ENCODE assay signal across 18 mouse cellular contexts in genomic region chr12:72674079-72674797, GRCm38 (mm10). TPM values are rescaled to one million over a fixed set of nuclear protein-coding genes. Genes with fewer than 3 reads are reported as not detected.
DNase-seq lines count a peak whose midpoint lies in the region; ATAC-seq and TF ChIP-seq lines count a peak whose summit lies in the region.
"Had no signal": no experiment of that assay in that cellular context is flagged by ENCODE, and none has a peak within 500 bp of the region (broad histone marks: within the 10 kb centered on the region; RNA-seq: fewer than 3 reads in every experiment).

No protein-coding gene starts in this region.

- TF ChIP-seq CTCF in liver, adult 2 months (IDR thresholded peaks at IDR 0.05; ENCODE audit: low read depth, low read length): no peak

- ATAC-seq in embryonic facial prominence, embryonic 15.5 days (ENCODE audit: insufficient number of reproducible peaks, low FRiP score, low TSS enrichment, low read depth): peak; percentile 39; the same call in 1 of the 2 replicates
- ATAC-seq in megakaryocyte, adult 5-6 weeks (ENCODE audit: poor library complexity, severe bottlenecking): peak; percentile 53

- 57% methylated on average over 7 of the region's 7 CpGs for WGBS in liver, adult 2 months
- WGBS in embryonic facial prominence, embryonic 15.5 days: 60% methylated on average over 7 of the region's 7 CpGs

- peak; percentile 42 for DNase-seq in liver, adult 2 months (ENCODE audit: extremely low read depth, low read depth, low spot score)
- no peak for DNase-seq in liver
- peak; percentile 71 to 83 for DNase-seq in lung, adult 18-20 months
- DNase-seq in urinary bladder, postnatal 14 days (ENCODE audit: low spot score): no peak
- no peak for DNase-seq in yolk sac, embryonic 10.5 days (ENCODE audit: low spot score)
- no peak for DNase-seq in spleen, adult 18-20 months
- DNase-seq: kidney, adult 9 months had no signal

- TF ChIP-seq POLR2A in liver, adult 2 months (IDR thresholded peaks at IDR 0.05; ENCODE audit: extremely low read depth, insufficient read depth, low read length): no peak

- H3K27me3 ChIP-seq in liver, adult 2 months (ENCODE audit: control insufficient read depth, insufficient read depth, low read length): no peaks in the 10 kb centered on the region
- no peaks in the 10 kb centered on the region for H3K27me3 ChIP-seq in embryonic facial prominence, embryonic 15.5 days
- H3K27me3 ChIP-seq: hindbrain, embryonic 13.5 days; midbrain, embryonic 12.5 days; neural tube, embryonic 12.5 days had no signal

- H3K9me3 ChIP-seq in embryonic facial prominence, embryonic 15.5 days (replicated peaks): no peaks in the 10 kb centered on the region
- H3K9me3 ChIP-seq: hindbrain, embryonic 13.5 days; midbrain, embryonic 12.5 days; neural tube, embryonic 12.5 days had no signal

- H3K36me3 ChIP-seq in liver, adult 2 months (ENCODE audit: control insufficient read depth, insufficient read depth, low read length): no peaks in the 10 kb centered on the region
- H3K36me3 ChIP-seq in embryonic facial prominence, embryonic 15.5 days: no peaks in the 10 kb centered on the region
- H3K36me3 ChIP-seq: hindbrain, embryonic 13.5 days; midbrain, embryonic 12.5 days; neural tube, embryonic 12.5 days had no signal

- no peaks in the 10 kb centered on the region for H3K79me2 ChIP-seq in liver, adult 2 months (ENCODE audit: control insufficient read depth, insufficient read depth, low read length)

- no peak overlapping the region for H3K4me3 ChIP-seq in liver, adult 2 months (ENCODE audit: insufficient read depth, low read depth, low read length)
- H3K4me3 ChIP-seq in embryonic facial prominence, embryonic 15.5 days (replicated peaks): no peak overlapping the region
- H3K4me3 ChIP-seq: erythroblast, embryonic 14.5 days; hindbrain, embryonic 13.5 days; layer of hippocampus, adult 2 months; midbrain, embryonic 12.5 days; neural tube, embryonic 12.5 days had no signal

- no peak overlapping the region for H3K27ac ChIP-seq in liver, adult 2 months (replicated peaks; ENCODE audit: insufficient read depth, low read depth, low read length)
- H3K27ac ChIP-seq in embryonic facial prominence, embryonic 15.5 days (replicated peaks): no peak overlapping the region
- H3K27ac ChIP-seq: hindbrain, embryonic 13.5 days; layer of hippocampus, adult 2 months; midbrain, embryonic 12.5 days; neural tube, embryonic 12.5 days had no signal

- H3K9ac ChIP-seq in liver, adult 2 months (ENCODE audit: low read depth, low read length): no peak overlapping the region
- H3K9ac ChIP-seq in embryonic facial prominence, embryonic 15.5 days: no peak overlapping the region
- H3K9ac ChIP-seq: hindbrain, embryonic 13.5 days; midbrain, embryonic 12.5 days; neural tube, embryonic 12.5 days had no signal

- H3K4me1 ChIP-seq in liver, adult 2 months (ENCODE audit: control insufficient read depth, insufficient read depth, low read length): no peaks in the 10 kb centered on the region
- peaks cover 8% of the 10 kb centered on the region; the same call in 1 of the 2 replicates for H3K4me1 ChIP-seq in embryonic facial prominence, embryonic 15.5 days
- H3K4me1 ChIP-seq: hindbrain, embryonic 13.5 days; midbrain, embryonic 12.5 days; neural tube, embryonic 12.5 days had no signal

- no peak overlapping the region for H3K4me2 ChIP-seq in embryonic facial prominence, embryonic 15.5 days (replicated peaks)
- H3K4me2 ChIP-seq: hindbrain, embryonic 13.5 days; liver, embryonic 11.5 days; midbrain, embryonic 12.5 days; neural tube, embryonic 12.5 days had no signal

RNA-seq across cellular contexts. Expression of gene Dhrs7, which starts 9.5 kb away (rescaled TPM):
- total RNA-seq in liver, adult 2 months (2014; rRNA removed): 58.5 and 70.3 TPM in 2 replicates
- polyA plus RNA-seq in liver, adult 2 months (2012; rRNA removed): 37.2 and 41.8 TPM in 2 replicates
- polyA plus RNA-seq in embryonic facial prominence, embryonic 15.5 days (2015; fragmentation: Nextera tagmentation; extraction: Ambion mirVana): 47.2 and 50.4 TPM in 2 replicates
- total RNA-seq in megakaryocyte, adult 5-6 weeks (2015): 97.7 and 99.7 TPM in 2 replicates
- 167 and 179 TPM in 2 replicates for total RNA-seq in megakaryocyte, adult 5-6 weeks (2017)
- polyA plus RNA-seq: erythroblast, embryonic 14.5 days had no signal

RNA-seq across cellular contexts. Expression of gene Gm4756, which starts 24.8 kb away (rescaled TPM):
- 72.0 and 103 TPM in 2 replicates for total RNA-seq in liver, adult 2 months (2014; rRNA removed)
- polyA plus RNA-seq in liver, adult 2 months (2012; rRNA removed): 117 and 146 TPM in 2 replicates
- polyA plus RNA-seq in embryonic facial prominence, embryonic 15.5 days (2015; fragmentation: Nextera tagmentation; extraction: Ambion mirVana): not detected in 2 replicates
- total RNA-seq in megakaryocyte, adult 5-6 weeks (2015): not detected in 2 replicates
- total RNA-seq in megakaryocyte, adult 5-6 weeks (2017): not detected in 2 replicates
- total RNA-seq: adrenal gland, postnatal 4 days; layer of hippocampus, adult 2 months; MEL had no signal
- polyA plus RNA-seq: cortical plate, adult 2 months; erythroblast, embryonic 14.5 days; hindbrain, embryonic 13.5 days; liver, embryonic 11.5 days; midbrain, embryonic 12.5 days; neural tube, embryonic 12.5 days had no signal

Comparison
In these comparisons a context has a peak if more than half of its experiments do, and no peak if none do; other contexts are left out.
1. DNase-seq: peak in liver, adult 2 months (single experiment) and lung, adult 18-20 months (2 of 2); none in liver (single experiment), urinary bladder, postnatal 14 days (single experiment), yolk sac, embryonic 10.5 days (single experiment) and spleen, adult 18-20 months (0 of 2).
2. RNA of gene Gm4756, which starts 24.8 kb away (total RNA-seq): 72.0 to 103 TPM in liver, adult 2 months; not detected in megakaryocyte, adult 5-6 weeks; every median in the first group is over 10 times any median in the second.